Mouse (Mus musculus) gastrocnemius, postnatal 4 days (tissue): ENCODE data around the gene Agl. TPM values are rescaled to one million over a fixed set of nuclear protein-coding genes. Genes with fewer than 3 reads are reported as not detected.
A peak's percentile ranks its signal among the peaks of the same experiment; 100 is the strongest.
"Not testable (repeated sequence)": the region's sequence is repeated elsewhere in the genome, so short reads cannot be mapped to it uniquely, and the experiment has no call there.

Experiments used
- DNase-seq, 2 experiments: peaks; one replicate each; pipeline ENCODE4 v3.0.0; 2021 to 2022; ENCODE audit warnings: low spot score in 2 of 2, mixed read lengths in 2 of 2
- total RNA-seq, 2 experiments: library from RNA; stranded (reverse); gene quantifications; 2 replicates each; pipeline ENCODE4 v1.2.3; 2021

Gene Agl
- total RNA-seq, 2 experiments from 2014 or later: 272 to 307 TPM

GRCm38 (mm10) chr3:116751191-116751860, 56.6 kb downstream of the Agl start:
- DNase-seq: no peak

DNA sequence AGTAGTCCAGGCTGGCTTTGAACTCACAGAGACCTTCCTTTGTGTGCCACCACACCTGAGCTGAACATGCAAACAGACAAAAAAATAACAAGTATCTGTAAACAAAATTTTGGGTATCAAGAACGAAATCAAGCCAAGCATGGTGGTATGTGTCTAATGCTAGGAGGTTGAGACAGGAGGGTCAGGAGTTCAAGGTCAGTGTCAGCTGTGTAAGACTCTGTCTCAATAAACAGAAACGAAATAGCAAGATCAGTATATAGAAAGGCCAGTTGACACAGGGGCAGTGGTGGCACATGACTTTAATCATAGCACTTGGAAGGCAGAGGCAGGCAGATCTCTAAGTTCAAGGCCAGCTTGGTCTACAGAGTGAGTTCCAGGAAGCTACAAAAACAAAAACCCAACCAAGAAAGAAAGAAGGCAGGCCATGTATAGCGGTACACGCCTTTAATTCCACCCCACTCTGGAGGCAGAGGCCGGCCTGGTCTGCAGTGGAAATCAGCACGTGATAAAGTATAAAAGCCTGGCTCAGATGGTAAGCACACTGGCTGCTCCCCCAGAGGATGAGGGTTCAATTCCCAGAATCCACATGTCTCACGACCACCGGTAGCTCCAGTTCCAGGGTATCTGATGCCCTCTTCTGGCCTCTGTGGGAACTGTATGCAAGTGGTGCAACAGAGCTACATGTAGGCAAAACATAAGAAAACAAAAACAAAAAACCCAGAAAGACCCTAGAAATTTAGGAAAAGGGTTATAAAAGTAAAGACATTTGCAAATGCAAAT, 59.4 kb downstream of the Agl start:
- no peak for DNase-seq

DNA sequence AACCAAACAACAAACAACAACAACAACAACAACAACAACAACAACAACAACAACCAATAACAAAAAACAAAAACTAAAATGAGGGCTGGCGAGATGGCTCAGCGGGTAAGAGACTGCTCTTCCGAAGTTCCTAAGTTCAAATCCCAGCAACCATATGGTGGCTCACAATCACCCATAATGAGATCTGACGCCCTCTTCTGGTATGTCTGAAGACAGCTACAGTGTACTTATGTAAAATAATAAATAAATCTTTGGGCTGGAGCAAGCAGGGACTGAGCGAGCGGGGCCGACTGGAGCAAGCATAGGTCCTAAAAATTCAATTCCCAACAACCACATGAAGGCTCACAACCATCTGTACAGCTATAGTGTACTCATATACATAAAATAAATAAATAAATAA, 60.3 kb downstream of the Agl start:
- DNase-seq: not testable (repeated sequence)

- no peak for DNase-seq
Observed at GRCm38 (mm10) chr3:116740963-116741362, 67.0 kb downstream of the Agl start.

DNA sequence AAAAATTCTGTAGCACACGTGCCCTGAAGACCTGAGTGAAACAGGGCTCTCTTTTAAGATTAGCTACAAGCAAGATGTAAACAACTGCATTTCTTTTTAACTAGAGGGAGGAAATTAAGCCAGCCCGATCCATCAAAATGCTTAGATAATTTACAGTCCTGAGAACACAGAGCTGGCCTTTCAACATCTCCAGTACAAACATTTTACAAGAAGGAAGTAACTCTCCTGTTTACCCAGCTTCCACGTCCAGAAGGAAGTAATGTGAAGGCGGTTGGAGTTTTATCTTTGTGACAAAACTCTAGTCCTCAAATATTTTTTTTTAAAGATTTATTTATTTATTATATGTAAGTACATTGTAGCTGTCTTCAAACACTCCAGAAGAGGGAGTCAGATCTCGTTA, 67.9 kb downstream of the Agl start:
- DNase-seq: no peak

DNA sequence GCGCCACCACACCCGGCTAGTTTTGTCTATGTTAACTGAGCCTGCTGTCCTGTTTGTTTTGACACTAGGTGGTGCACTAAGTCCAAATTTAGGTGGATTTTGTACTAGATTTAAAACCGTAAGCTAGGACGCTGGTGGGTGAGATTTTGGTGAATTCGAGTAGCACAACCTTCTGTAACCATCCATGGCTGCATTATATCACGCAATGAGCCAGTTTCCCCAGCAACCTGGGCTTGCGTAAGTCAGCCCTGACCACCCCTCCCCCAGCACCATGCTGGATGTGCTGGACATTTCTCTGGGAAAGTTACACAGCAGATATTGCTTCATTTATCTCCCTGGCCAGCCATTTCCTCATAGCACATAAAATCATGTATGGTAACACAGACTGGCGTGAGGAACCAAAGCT, 70.6 kb downstream of the Agl start:
- no peak for DNase-seq

DNA sequence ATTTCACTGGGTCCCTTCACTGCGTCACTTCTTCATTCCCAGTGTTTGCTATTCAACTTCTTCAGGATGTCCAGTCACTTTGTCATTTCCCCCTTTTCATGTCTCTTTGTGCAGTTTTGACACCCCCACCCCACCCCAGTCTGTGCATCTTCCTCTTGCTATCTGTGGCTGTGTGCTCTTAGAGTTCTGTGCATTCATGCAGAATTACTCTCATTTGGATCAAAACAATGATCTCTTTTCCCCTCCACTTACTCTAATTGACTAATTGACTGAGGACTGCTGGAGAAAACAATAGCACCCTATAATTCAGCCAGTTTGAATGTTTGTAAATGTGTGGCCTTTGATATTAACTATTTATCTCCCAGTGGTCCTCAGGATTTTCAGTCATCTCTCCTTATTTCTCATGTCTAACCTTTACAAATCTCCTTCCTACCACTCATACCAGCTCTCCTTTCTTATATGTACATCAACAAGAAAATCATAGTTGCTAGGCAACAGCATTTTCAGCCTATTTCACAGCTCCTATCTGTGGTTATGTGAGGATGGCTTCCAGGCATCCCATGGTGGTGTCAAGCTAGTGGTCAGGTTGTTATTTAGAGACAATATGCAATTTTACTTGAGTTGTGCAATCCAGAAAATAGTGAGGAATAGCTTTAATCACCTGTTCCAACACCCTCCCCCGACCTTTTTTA, 78.3 kb downstream of the Agl start:
- DNase-seq: no peak

DNA sequence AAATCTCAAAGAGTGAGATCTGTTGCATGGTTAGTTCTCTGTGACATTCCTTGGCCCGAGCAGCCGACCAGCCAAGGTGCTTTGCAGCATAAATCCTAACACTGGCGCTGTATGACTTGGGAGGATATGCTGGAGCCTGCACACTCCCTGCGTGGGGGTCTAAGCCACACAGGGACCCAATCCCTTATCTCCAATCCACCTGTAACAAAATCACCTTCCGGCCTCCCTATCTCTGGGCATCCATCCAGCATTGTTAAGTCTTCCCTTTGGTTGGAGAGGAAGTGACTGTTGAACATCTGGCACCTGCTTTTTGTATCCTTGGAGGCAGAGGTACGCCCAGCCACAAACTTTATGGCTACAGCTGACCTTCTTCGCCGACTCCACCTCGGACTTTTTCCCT, 81.2 kb downstream of the Agl start:
- DNase-seq: no peak

DNA sequence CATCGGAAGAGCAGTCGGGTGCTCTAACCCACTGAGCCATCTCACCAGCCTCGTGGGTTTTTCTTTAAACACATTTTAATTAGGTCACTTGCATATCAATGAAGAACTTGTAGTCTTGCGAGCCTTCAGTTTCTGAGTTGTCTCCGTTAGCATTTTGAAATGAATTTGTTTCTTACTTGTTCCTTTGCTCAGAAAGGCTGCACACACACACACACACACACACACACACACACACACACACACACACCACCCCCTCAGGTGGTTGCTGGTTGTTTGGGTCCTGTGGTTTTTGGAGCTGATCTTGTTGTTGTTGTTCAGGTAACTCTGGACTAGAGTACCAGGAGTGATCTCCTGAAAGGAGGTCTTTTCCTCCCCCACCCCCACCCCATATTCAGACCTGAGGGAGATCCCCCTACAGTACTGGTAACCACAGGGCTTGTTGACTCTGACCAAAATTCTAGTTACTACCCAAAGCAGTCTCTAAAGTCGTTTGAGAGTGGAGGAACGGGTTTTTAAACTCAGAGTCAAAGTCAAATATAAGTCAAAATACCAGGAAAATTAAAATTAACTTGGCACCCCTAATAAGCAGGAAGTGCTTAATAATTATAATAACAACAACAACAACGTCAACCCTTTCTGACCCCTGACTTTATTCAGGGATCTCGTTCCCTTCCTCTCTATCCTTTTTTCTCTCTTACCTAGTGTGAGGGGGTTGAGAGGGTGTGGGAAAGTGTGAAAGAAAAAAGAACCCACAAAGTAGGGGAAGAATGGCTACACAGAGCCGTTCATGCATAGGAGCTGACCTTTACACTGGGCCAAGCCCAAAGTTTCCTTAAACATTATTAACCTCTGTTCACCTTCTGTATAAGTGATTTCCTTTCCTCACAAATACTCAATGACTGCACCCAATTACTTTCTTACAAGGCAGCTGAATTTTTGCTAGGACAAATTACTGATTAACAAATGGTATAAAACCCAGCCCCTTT, 84.2 kb downstream of the Agl start:
- DNase-seq: no peak

GRCm38 (mm10) chr3:116722980-116723379, 85.0 kb downstream of the Agl start:
- DNase-seq: no peak

DNA sequence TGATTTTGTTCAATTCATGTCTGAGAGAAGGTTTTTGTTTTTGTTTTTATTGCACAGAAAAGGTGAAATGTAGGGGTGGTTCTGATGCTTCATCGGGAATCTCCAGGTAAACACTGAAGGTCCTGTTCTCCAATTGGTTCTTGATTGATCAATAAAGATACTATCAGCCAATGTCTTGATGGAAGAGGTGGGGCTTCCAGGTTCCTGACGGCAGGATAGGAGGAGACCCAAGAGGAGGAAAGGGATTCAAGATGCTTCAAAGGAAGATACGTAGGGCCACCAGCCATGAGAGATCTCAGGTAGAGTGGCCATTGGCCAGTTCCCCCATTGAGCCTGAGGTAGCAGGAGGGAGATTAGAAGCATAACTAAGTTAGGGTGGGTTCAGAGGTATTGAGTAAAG, 89.0 kb downstream of the Agl start:
- DNase-seq: no peak

- no peak for DNase-seq
Observed at GRCm38 (mm10) chr3:116713031-116713430, 94.9 kb downstream of the Agl start.

DNA sequence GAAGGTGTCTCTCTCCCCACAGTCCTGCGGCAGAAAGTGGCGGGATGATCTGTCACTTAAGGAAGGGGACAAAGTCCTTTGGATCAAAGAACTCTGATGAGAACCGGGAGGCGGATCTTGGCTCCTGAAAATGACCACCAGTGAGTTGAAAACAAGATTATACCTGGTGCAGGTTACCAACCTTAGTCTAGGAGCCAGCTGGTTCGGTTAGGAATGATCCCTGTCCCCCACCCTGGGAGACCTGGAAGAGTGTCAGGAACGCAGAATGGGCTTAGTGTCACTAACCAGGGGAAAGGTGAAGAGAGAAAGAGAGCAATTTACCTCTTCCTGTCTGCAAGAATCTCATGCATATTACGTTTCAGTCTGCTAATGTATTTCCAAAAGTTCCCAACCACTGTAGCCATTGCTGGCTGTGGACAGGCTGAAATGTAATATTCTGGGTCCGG, 95.5 kb downstream of the Agl start, which contains the start of gene Slc35a3:
TSS of gene Slc35a3 (minus strand) at position 396 of the 446 bp plus-strand sequence.
- DNase-seq: no peak

- DNase-seq: peak; percentile 77 to 86
Observed at GRCm38 (mm10) chr3:116711624-116712435, 96.1 kb downstream of the Agl start.

GRCm38 (mm10) chr3:116710941-116711340, 97.0 kb downstream of the Agl start:
- DNase-seq: no peak

GRCm38 (mm10) chr3:116705637-116706204, 102.2 kb downstream of the Agl start:
- DNase-seq: no peak

DNA sequence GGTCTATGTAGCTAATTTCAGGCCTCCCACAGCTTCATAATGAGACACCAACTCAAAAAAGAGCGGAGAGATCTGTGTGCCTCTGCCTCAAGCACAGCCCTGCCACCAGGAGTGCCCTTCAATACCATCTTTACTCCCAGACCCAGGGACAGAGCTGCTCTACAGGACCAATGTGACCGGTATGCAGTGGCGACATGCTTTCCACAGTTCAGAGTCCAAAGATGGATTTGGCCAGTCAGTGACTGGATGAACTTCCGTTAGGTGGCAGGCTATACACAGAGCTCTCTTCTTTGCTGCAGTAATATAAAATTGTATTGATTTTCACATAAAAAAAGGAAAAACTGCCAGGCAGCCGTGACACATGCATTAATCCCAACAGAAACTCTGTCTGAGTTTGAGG, 104.1 kb downstream of the Agl start:
- no peak for DNase-seq

DNA sequence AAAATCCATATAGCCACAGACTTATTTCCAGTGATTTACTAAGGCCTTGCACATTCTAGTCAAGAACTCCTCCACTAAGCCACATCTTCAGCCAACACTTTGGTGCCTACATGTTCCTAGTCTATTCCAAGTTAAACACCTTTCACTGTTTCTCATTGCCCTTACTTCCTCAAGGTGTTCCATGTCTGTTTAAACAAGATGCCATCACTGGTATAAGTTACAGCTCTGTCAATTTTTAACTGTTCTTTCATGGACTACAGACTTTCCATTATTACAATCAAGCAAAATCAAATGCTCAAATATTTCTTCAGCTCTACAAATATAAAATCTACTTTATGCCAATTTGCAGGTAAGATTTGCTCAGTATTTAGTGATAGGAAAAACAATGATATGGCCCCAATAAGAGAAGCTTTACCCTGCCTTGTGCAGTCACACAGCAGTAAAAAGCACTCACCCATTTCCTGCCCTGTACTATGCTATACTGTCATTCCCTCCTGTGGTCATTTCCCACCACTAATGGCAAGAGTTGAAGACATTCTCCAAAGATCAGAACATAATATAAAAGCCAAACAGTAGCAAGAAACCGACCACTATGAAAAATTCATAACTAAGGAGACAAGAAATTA, 105.2 kb downstream of the Agl start:
- no peak for DNase-seq

DNA sequence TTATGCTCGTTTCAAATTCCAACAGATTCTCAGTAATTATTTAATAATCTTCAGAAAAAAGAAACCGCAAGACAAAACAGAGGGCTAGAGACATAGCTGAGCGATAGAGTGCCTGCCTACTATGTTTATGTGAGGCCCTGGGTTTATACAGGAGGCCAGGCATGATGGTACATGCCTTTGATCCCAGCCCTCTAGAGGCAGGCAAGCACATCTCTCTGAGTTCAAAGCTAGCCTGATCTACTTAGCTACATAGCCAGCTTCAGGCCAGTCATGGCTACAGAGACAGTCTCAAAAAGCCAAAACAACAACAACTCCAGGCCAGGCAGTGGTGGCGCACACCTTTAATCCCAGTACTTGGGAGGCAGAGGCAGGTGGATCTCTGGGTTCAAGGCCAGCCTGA, 106.4 kb downstream of the Agl start:
- no peak for DNase-seq
